Mouse (Mus musculus) midbrain, embryonic 15.5 days (tissue): ENCODE data around the gene Gm13889. TPM values are rescaled to one million over a fixed set of nuclear protein-coding genes. Genes with fewer than 3 reads are reported as not detected.

Experiments used
- ATAC-seq: fragments of 200-750 bp; cut with Nextera tagmentation; replicated peaks from 2 replicates; pipeline ENCODE4 v1.8.0; 2017; ENCODE audit warnings: moderate TSS enrichment
- H3K27ac ChIP-seq: fragments of 300-500 bp; sonication (generic); 2 replicates; pipeline ENCODE4 v1.5.1; 2015; ENCODE audit warnings: mild to moderate bottlenecking, inconsistent platforms
- H3K27me3 ChIP-seq: fragments of 300-500 bp; sonication (generic); replicated peaks from 2 replicates; pipeline ENCODE4 v1.6.1; 2015; ENCODE audit warnings: inconsistent platforms
- H3K36me3 ChIP-seq: fragments of 300-500 bp; sonication (generic); replicated peaks from 2 replicates; pipeline ENCODE4 v1.6.1; 2015; ENCODE audit warnings: inconsistent platforms
- H3K4me1 ChIP-seq: fragments of 300-500 bp; sonication (generic); 2 replicates; pipeline ENCODE4 v1.6.1; 2015; ENCODE audit warnings: inconsistent platforms
- H3K4me2 ChIP-seq: fragments of 300-500 bp; sonication (generic); 2 replicates; pipeline ENCODE4 v1.6.1; 2015; ENCODE audit warnings: inconsistent platforms, mild to moderate bottlenecking, moderate library complexity
- H3K4me3 ChIP-seq: fragments of 300-500 bp; sonication (generic); 2 replicates; pipeline ENCODE4 v1.5.1; 2015; ENCODE audit warnings: mild to moderate bottlenecking, inconsistent platforms
- H3K9ac ChIP-seq: fragments of 300-500 bp; sonication (generic); 2 replicates; pipeline ENCODE4 v1.6.1; 2015; ENCODE audit warnings: mild to moderate bottlenecking, inconsistent platforms
- H3K9me3 ChIP-seq: fragments of 300-500 bp; sonication (generic); 2 replicates; pipeline ENCODE4 v1.6.1; 2016; ENCODE audit warnings: inconsistent platforms
- WGBS: fragments of 180-500 bp; shearing (Covaris S2); methylation state at CpG from one replicate; pipeline ENCODE4 v1.1.7; 2015; ENCODE audit warnings: mixed read lengths; 5-methylcytosine and 5-hydroxymethylcytosine counted together
- polyA plus RNA-seq: library from polyadenylated mRNA; unstranded; fragments of >200 nt; fragmentation: Nextera tagmentation; extraction: Ambion mirVana; gene quantifications from 2 replicates; pipeline ENCODE4 v1.2.1, GENCODE M21; 2015

Gene Gm13889
- polyA plus RNA-seq, 1 experiment from 2014 or later = 5.2 TPM

GRCm38 (mm10) chr2:93911942-93912341, 45.1 kb downstream of the Gm13889 start:
- Histone ChIP-seq H3K4me3 (no peak overlapping the region), H3K9me3 (no peaks in the 10 kb centered on the region), H3K4me1 (peaks cover 16% of the 10 kb centered on the region), H3K27me3 (no peaks in the 10 kb centered on the region), H3K36me3 (no peaks in the 10 kb centered on the region), H3K27ac (no peak overlapping the region), H3K9ac (no peak overlapping the region), H3K4me2 (no peak overlapping the region)
- 82% methylated on average over 10 of the region's 10 CpGs for WGBS
- ATAC-seq = no peak

- H3K27ac ChIP-seq = no peak overlapping the region
- H3K4me2 ChIP-seq = no peak overlapping the region
- no peaks in the 10 kb centered on the region for H3K27me3 ChIP-seq
- WGBS = 64% methylated on average over 5 of the region's 5 CpGs
- H3K4me1 ChIP-seq = peaks cover 24% of the 10 kb centered on the region
- H3K36me3 ChIP-seq = no peaks in the 10 kb centered on the region
- no peak overlapping the region for H3K9ac ChIP-seq
- ATAC-seq = no peak
- no peaks in the 10 kb centered on the region for H3K9me3 ChIP-seq
- no peak overlapping the region for H3K4me3 ChIP-seq
Observed at GRCm38 (mm10) chr2:93909716-93910115, 47.3 kb downstream of the Gm13889 start.

- peak; percentile 55 for ATAC-seq
- 57% methylated on average over 9 of the region's 9 CpGs for WGBS
- no peaks in the 10 kb centered on the region for H3K36me3 ChIP-seq
- peak overlapping the region; percentile 36 for H3K27ac ChIP-seq
- no peaks in the 10 kb centered on the region for H3K9me3 ChIP-seq
- peaks cover 24% of the 10 kb centered on the region for H3K4me1 ChIP-seq
- no peak overlapping the region for H3K4me2 ChIP-seq
- H3K9ac ChIP-seq = no peak overlapping the region
- no peaks in the 10 kb centered on the region for H3K27me3 ChIP-seq
- no peak overlapping the region for H3K4me3 ChIP-seq
Observed at GRCm38 (mm10) chr2:93907519-93908294, 49.3 kb downstream of the Gm13889 start.

GRCm38 (mm10) chr2:93906316-93906715, 50.7 kb downstream of the Gm13889 start:
- Histone ChIP-seq H3K9me3 (no peaks in the 10 kb centered on the region), H3K36me3 (no peaks in the 10 kb centered on the region), H3K4me3 (no peak overlapping the region), H3K9ac (no peak overlapping the region), H3K4me2 (no peak overlapping the region), H3K27me3 (no peaks in the 10 kb centered on the region), H3K27ac (0 out of 2 replicates have a peak overlapping the region, but pooled peaks have one; percentile 4), H3K4me1 (peaks cover 24% of the 10 kb centered on the region)
- ATAC-seq = no peak
- WGBS = 31% methylated on average over 4 of the region's 4 CpGs

Other genes starting within 250 kb of the Gm13889 start
- gene Ext2, start 134.6 kb downstream of the Gm13889 start, polyA plus RNA-seq = 76.4 and 79.4 TPM in 2 replicates
- 5.1 and 5.2 TPM in 2 replicates for gene Accs, start 107.3 kb downstream of the Gm13889 start, polyA plus RNA-seq
- 0.17 and 0.32 TPM in 2 replicates for gene Accsl, start 88.0 kb downstream of the Gm13889 start, polyA plus RNA-seq
- not detected in 2 replicates for gene Gm27027, start 39.2 kb upstream of the Gm13889 start, polyA plus RNA-seq
- 47.0 and 50.7 TPM in 2 replicates for gene Alkbh3, start 53.6 kb upstream of the Gm13889 start, polyA plus RNA-seq
- gene Hsd17b12, start 200.8 kb upstream of the Gm13889 start, polyA plus RNA-seq = 132 and 135 TPM in 2 replicates